Mouse (Mus musculus): ENCODE results near the gene Psg17. TPM values are rescaled to one million over a fixed set of nuclear protein-coding genes. Genes with fewer than 3 reads are reported as not detected.

Gene Psg17
- total and polyA plus RNA-seq, 3 experiments: not detected

DNA sequence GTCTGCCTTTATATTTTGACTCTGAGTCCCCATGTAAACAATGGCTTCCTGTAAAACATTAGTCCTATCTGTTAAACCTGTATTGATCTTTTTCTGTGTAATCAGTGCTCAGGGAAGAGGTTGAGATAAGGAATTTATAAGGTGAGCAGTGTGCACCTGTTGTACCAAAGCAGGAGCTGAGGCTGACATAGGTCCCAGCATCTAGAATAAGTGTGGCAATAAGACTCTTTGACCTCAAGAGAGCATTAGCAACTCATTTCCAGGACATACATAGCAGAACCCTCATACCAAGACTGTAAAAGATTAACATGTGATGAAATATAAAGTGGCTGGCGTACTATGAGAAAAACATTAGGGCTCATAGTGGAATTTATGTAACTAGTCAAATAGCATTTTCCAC lies 27.0 kb upstream of the Psg17 start:
- H3K4me3 ChIP-seq (ENCODE audit: control insufficient read depth in 1 of 2, insufficient read depth in 1 of 2, low read depth in 2 of 2, low read length in 2 of 2): no peak overlapping the region
- H3K4me1 ChIP-seq (ENCODE audit: control insufficient read depth in 1 of 2, insufficient read depth in 2 of 2, low read length in 2 of 2): 0 out of 4 replicates have a peak, but pooled peaks cover 0 to 7% of the 10 kb centered on the region in 2 experiments
- no peak overlapping the region for H3K9ac ChIP-seq (ENCODE audit: control insufficient read depth, low read depth, low read length, poor library complexity, severe bottlenecking)
- H3K27ac ChIP-seq (ENCODE audit: control insufficient read depth, low read depth, low read length): no peak overlapping the region
- no peak for TF ChIP-seq CTCF (IDR thresholded peaks at IDR 0.05 in 2 of 3, conservative IDR thresholded peaks at IDR 0.05 in 1 of 3; ENCODE audit: control insufficient read depth in 1 of 3, insufficient read depth in 1 of 3, low read depth in 2 of 3, low read length in 3 of 3, poor library complexity in 1 of 3, severe bottlenecking in 1 of 3)
- no peak for DNase-seq (ENCODE audit: low read depth, low spot score)
- H3K79me2 ChIP-seq (ENCODE audit: control insufficient read depth, insufficient read depth, low read length, poor library complexity): no peaks in the 10 kb centered on the region
- H3K36me3 ChIP-seq (ENCODE audit: control insufficient read depth in 1 of 2, insufficient read depth in 2 of 2, low read length in 2 of 2): no peaks in the 10 kb centered on the region
- H3K27me3 ChIP-seq (ENCODE audit: control insufficient read depth in 1 of 2, insufficient read depth in 2 of 2, low read length in 2 of 2): no peaks in the 10 kb centered on the region; a peak in 3 of 4 replicates
- no peaks in the 10 kb centered on the region for H3K9me3 ChIP-seq (replicated peaks; ENCODE audit: insufficient read depth, low read length)

DNA sequence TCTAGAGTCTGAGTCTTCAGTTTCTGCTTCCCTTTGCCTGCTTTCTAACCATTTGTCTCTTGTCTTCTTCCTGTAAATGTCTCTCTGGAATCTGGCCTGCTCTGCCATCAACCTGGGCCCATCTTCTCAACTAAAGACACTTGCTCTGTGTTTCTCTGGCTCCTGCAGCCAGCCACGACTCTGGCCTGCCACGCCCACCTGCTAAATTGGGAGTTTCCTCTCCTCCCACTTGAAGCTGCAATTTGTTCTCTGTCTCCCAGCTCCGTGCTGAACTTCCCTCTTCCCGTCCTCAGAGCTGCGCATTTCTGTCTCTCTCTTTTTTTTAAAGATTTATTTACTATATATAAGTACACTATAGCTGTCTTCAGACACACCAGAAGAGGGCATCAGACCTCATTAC lies 23.4 kb upstream of the Psg17 start:
- Histone ChIP-seq H3K9ac (ENCODE audit: control insufficient read depth, low read depth, low read length, poor library complexity, severe bottlenecking) (no peak overlapping the region), H3K4me3 (ENCODE audit: control insufficient read depth in 1 of 2, insufficient read depth in 1 of 2, low read depth in 2 of 2, low read length in 2 of 2) (no peak overlapping the region)
- TF ChIP-seq UBTF (IDR thresholded peaks at IDR 0.05; ENCODE audit: borderline replicate concordance, insufficient read depth, low read depth, low read length) (no peak), ZKSCAN1 (IDR thresholded peaks at IDR 0.05; ENCODE audit: low read depth, low read length) (no peak), MYC (IDR thresholded peaks at IDR 0.05; ENCODE audit: low read depth, low read length) (no peak), GABPA (IDR thresholded peaks at IDR 0.05; ENCODE audit: low read depth, low read length) (no peak), NRF1 (IDR thresholded peaks at IDR 0.05; ENCODE audit: insufficient read depth, low read depth, low read length, poor library complexity, severe bottlenecking) (no peak), TBP (IDR thresholded peaks at IDR 0.05; ENCODE audit: low read depth, low read length) (no peak), GATA1 (IDR thresholded peaks at IDR 0.05; ENCODE audit: low read depth, low read length) (no peak), KAT2A (conservative IDR thresholded peaks at IDR 0.05; ENCODE audit: low read depth, low read length) (no peak), RAD21 (IDR thresholded peaks at IDR 0.05; ENCODE audit: low read depth, low read length) (no peak), MXI1 (IDR thresholded peaks at IDR 0.05; ENCODE audit: low read depth, low read length) (no peak), USF2 (IDR thresholded peaks at IDR 0.05; ENCODE audit: borderline replicate concordance in 1 of 2, insufficient read depth in 1 of 2, low read depth in 1 of 2, low read length in 2 of 2) (no peak), SIN3A (IDR thresholded peaks at IDR 0.05; ENCODE audit: low read length) (no peak), EP300 (IDR thresholded peaks at IDR 0.05; ENCODE audit: low read depth in 1 of 2, low read length in 2 of 2) (no peak), JUND (IDR thresholded peaks at IDR 0.05; ENCODE audit: low read depth, low read length) (no peak), POLR2AphosphoS5 (IDR thresholded peaks at IDR 0.05; ENCODE audit: borderline replicate concordance, low read depth, low read length) (no peak), MYB (IDR thresholded peaks at IDR 0.05; ENCODE audit: low read depth, low read length) (no peak), TCF12 (IDR thresholded peaks at IDR 0.05; ENCODE audit: low read depth, low read length) (no peak), POLR2A (IDR thresholded peaks at IDR 0.05; ENCODE audit: control insufficient read depth in 1 of 2, insufficient read depth in 1 of 2, low read depth in 1 of 2, low read length in 2 of 2, poor library complexity in 1 of 2) (no peak)

More for the DNA sequence above, 23.4 kb upstream of the Psg17 start:
- H3K9me3 ChIP-seq (replicated peaks; ENCODE audit: insufficient read depth, low read length): no peaks in the 10 kb centered on the region
- H3K36me3 ChIP-seq (ENCODE audit: control insufficient read depth in 1 of 2, insufficient read depth in 2 of 2, low read length in 2 of 2): no peaks in the 10 kb centered on the region
- H3K27me3 ChIP-seq (ENCODE audit: control insufficient read depth in 1 of 2, insufficient read depth in 2 of 2, low read length in 2 of 2): no peaks in the 10 kb centered on the region; a peak in 1 of 4 replicates
- H3K27ac ChIP-seq (ENCODE audit: control insufficient read depth, low read depth, low read length): no peak overlapping the region
- peaks cover 0 to 9% of the 10 kb centered on the region in 2 experiments; a peak in 1 of 4 replicates for H3K4me1 ChIP-seq (ENCODE audit: control insufficient read depth in 1 of 2, insufficient read depth in 2 of 2, low read length in 2 of 2)
- no peak for DNase-seq (ENCODE audit: low read depth, low spot score)
- no peaks in the 10 kb centered on the region; the same call in 1 of the 2 replicates for H3K79me2 ChIP-seq (ENCODE audit: control insufficient read depth, insufficient read depth, low read length, poor library complexity)

All from MEL (cell line).